Mouse (Mus musculus): ENCODE measurements at regions not wholly inside any gene's neighbourhood (a gene's known extent, or its start where the extent isn't known, plus 50 kb on each side); places are given as distances from the start of the nearest gene placed in this dataset.

GRCm38 (mm10) chr5:91892338-91892737, 70.5 kb downstream of the Rchy1 start:
- Histone ChIP-seq H3K9me3 (replicated peaks; ENCODE audit: low read length) (no peaks in the 10 kb centered on the region), H3K27ac (ENCODE audit: insufficient read depth, low read depth) (no peak overlapping the region), H3K79me2 (replicated peaks; ENCODE audit: control insufficient read depth, extremely low read depth, insufficient read depth, poor library complexity, severe bottlenecking) (no peaks in the 10 kb centered on the region), H3K4me1 (ENCODE audit: control insufficient read depth in 1 of 2, insufficient read depth in 2 of 2) (no peaks in the 10 kb centered on the region), H3K4me3 (replicated peaks in 1 of 3; ENCODE audit: low read depth in 2 of 3, low read length in 2 of 3, poor library complexity in 1 of 3) (no peak overlapping the region), H3K4me2 (ENCODE audit: insufficient read depth, low read depth, poor library complexity, severe bottlenecking) (no peak overlapping the region), H3K36me3 (replicated peaks in 1 of 2; ENCODE audit: control insufficient read depth in 1 of 2, insufficient read depth in 1 of 2, low read length in 1 of 2) (no peaks in the 10 kb centered on the region), H3K27me3 (replicated peaks) (no peaks in the 10 kb centered on the region), H3K9ac (ENCODE audit: insufficient read depth, low read depth) (no peak overlapping the region)
- TF ChIP-seq USF1 (IDR thresholded peaks at IDR 0.05; ENCODE audit: low read depth, low read length) (no peak), ETS1 (conservative IDR thresholded peaks at IDR 0.05; ENCODE audit: low read depth, low read length) (no peak)
- dilution Hi-C loops (cut with MboI; ENCODE audit: extremely low pct_ligation_motif_present, extremely low pct_unique_long_range_greater_than_20kb, low sequenced_read_pairs): no loop called here
- in situ Hi-C loops (cut with MboI; ENCODE audit: low pct_ligation_motif_present, low pct_unique_long_range_greater_than_20kb, low sequenced_read_pairs): no loop called here
- no peak for DNase-seq (ENCODE audit: extremely low read depth)

DNA sequence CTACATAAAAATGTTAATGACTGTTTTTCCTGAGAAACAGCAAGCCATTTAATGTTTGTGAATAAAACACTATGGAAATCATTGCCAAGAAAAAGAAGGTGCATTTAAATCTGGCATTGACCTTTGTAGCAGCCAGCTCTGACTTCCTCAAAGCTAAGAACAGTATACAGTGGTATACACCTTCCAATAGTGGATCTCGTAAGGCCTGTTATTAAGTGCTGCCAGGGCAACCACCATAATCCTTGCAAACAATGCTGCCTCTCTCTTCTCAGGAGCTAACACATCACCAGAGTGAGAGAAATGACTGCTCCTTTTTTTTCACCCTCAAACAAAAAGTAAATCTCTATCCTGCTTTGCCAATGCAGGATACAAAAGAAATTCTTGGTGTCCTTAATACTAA, 81.1 kb downstream of the Rchy1 start:
- in situ Hi-C loops (cut with MboI; ENCODE audit: low pct_ligation_motif_present, low pct_unique_long_range_greater_than_20kb, low sequenced_read_pairs) (no loop called here), dilution Hi-C loops (cut with MboI; ENCODE audit: extremely low pct_ligation_motif_present, extremely low pct_unique_long_range_greater_than_20kb, low sequenced_read_pairs) (no loop called here)
- no peak overlapping the region for H3K27ac ChIP-seq (ENCODE audit: insufficient read depth, low read depth)
- H3K36me3 ChIP-seq (replicated peaks in 1 of 2; ENCODE audit: control insufficient read depth in 1 of 2, insufficient read depth in 1 of 2, low read length in 1 of 2): no peaks in the 10 kb centered on the region
- no peak for TF ChIP-seq ZNF384 (IDR thresholded peaks at IDR 0.05; ENCODE audit: low read depth, low read length)
- DNase-seq (ENCODE audit: extremely low read depth): no peak
- no peaks in the 10 kb centered on the region for H3K27me3 ChIP-seq (replicated peaks)
- H3K79me2 ChIP-seq (replicated peaks; ENCODE audit: control insufficient read depth, extremely low read depth, insufficient read depth, poor library complexity, severe bottlenecking): no peaks in the 10 kb centered on the region
- H3K4me3 ChIP-seq (replicated peaks in 1 of 3; ENCODE audit: low read depth in 2 of 3, low read length in 2 of 3, poor library complexity in 1 of 3): no peak overlapping the region
- H3K4me2 ChIP-seq (ENCODE audit: insufficient read depth, low read depth, poor library complexity, severe bottlenecking): no peak overlapping the region
- no peak overlapping the region for H3K9ac ChIP-seq (ENCODE audit: insufficient read depth, low read depth)
- no peaks in the 10 kb centered on the region for H3K4me1 ChIP-seq (ENCODE audit: control insufficient read depth in 1 of 2, insufficient read depth in 2 of 2)
- H3K9me3 ChIP-seq (replicated peaks; ENCODE audit: low read length): peaks cover 2% of the 10 kb centered on the region

- Histone ChIP-seq H3K27ac (ENCODE audit: insufficient read depth, low read depth) (no peak overlapping the region), H3K79me2 (replicated peaks; ENCODE audit: control insufficient read depth, extremely low read depth, insufficient read depth, poor library complexity, severe bottlenecking) (no peaks in the 10 kb centered on the region), H3K27me3 (replicated peaks) (no peaks in the 10 kb centered on the region), H3K9ac (ENCODE audit: insufficient read depth, low read depth) (no peak overlapping the region), H3K9me3 (replicated peaks; ENCODE audit: low read length) (peaks cover 2% of the 10 kb centered on the region), H3K4me3 (replicated peaks in 1 of 3; ENCODE audit: low read depth in 2 of 3, low read length in 2 of 3, poor library complexity in 1 of 3) (no peak overlapping the region), H3K4me1 (ENCODE audit: control insufficient read depth in 1 of 2, insufficient read depth in 2 of 2) (no peaks in the 10 kb centered on the region; a peak in 1 of 4 replicates), H3K36me3 (replicated peaks in 1 of 2; ENCODE audit: control insufficient read depth in 1 of 2, insufficient read depth in 1 of 2, low read length in 1 of 2) (no peaks in the 10 kb centered on the region), H3K4me2 (ENCODE audit: insufficient read depth, low read depth, poor library complexity, severe bottlenecking) (no peak overlapping the region)
- no peak for DNase-seq (ENCODE audit: extremely low read depth)
- in situ Hi-C loops (cut with MboI; ENCODE audit: low pct_ligation_motif_present, low pct_unique_long_range_greater_than_20kb, low sequenced_read_pairs): no loop called here
- dilution Hi-C loops (cut with MboI; ENCODE audit: extremely low pct_ligation_motif_present, extremely low pct_unique_long_range_greater_than_20kb, low sequenced_read_pairs): no loop called here
- TF ChIP-seq POLR2AphosphoS2 (IDR thresholded peaks at IDR 0.05; ENCODE audit: low read depth, low read length) (no peak), CHD1 (IDR thresholded peaks at IDR 0.05; ENCODE audit: low read depth, low read length) (no peak), JUN (IDR thresholded peaks at IDR 0.05; ENCODE audit: insufficient read depth, low read depth, low read length) (no peak), ZC3H11A (IDR thresholded peaks at IDR 0.05; ENCODE audit: low read depth, low read length) (no peak), CTCF (conservative IDR thresholded peaks at IDR 0.05 in 1 of 2, IDR thresholded peaks at IDR 0.05 in 1 of 2; ENCODE audit: low read depth in 2 of 2, low read length in 2 of 2) (no peak), NRF1 (IDR thresholded peaks at IDR 0.05; ENCODE audit: low read depth, low read length) (no peak), USF1 (IDR thresholded peaks at IDR 0.05; ENCODE audit: low read depth, low read length) (no peak), HCFC1 (IDR thresholded peaks at IDR 0.05; ENCODE audit: low read depth, low read length) (no peak), E2F4 (IDR thresholded peaks at IDR 0.05; ENCODE audit: insufficient replicate concordance, low read depth, low read length) (no peak), NELFE (IDR thresholded peaks at IDR 0.05; ENCODE audit: low read depth, low read length) (no peak), USF2 (conservative IDR thresholded peaks at IDR 0.05; ENCODE audit: low read depth, low read length) (no peak), JUND (conservative IDR thresholded peaks at IDR 0.05; ENCODE audit: low read depth, low read length) (no peak), POLR2A (IDR thresholded peaks at IDR 0.05; ENCODE audit: low read depth, low read length) (no peak), TBP (conservative IDR thresholded peaks at IDR 0.05; ENCODE audit: low read depth, low read length) (no peak), CHD2 (IDR thresholded peaks at IDR 0.05; ENCODE audit: low read length) (no peak), KAT2A (IDR thresholded peaks at IDR 0.05; ENCODE audit: insufficient replicate concordance, low read length) (no peak), ETS1 (conservative IDR thresholded peaks at IDR 0.05; ENCODE audit: low read depth, low read length) (no peak), PAX5 (IDR thresholded peaks at IDR 0.05; ENCODE audit: low read length) (no peak), ELF1 (IDR thresholded peaks at IDR 0.05; ENCODE audit: low read depth, low read length) (no peak), BHLHE40 (IDR thresholded peaks at IDR 0.05; ENCODE audit: low read depth, low read length) (no peak)
Observed at GRCm38 (mm10) chr5:91880231-91880630, 82.6 kb downstream of the Rchy1 start.
